Mouse (Mus musculus) ES-Bruce4 (cell line): ENCODE measurements at regions not wholly inside any gene's neighbourhood (a gene's known extent, or its start where the extent isn't known, plus 50 kb on each side); places are given as distances from the start of the nearest gene placed in this dataset.

ENCODE experiments used
- CTCF ChIP-seq: IDR thresholded peaks from one replicate; pipeline ENCODE4 v1.8.1; 2011; ENCODE audit warnings: low read depth, low read length
- EP300 ChIP-seq: IDR thresholded peaks from 2 replicates; pipeline ENCODE4 v1.6.1; 2011; ENCODE audit warnings: low read depth, low read length; ENCODE audit not compliant: insufficient read depth
- POLR2A ChIP-seq: IDR thresholded peaks from one replicate; pipeline ENCODE4 v1.8.1; 2011; ENCODE audit warnings: low read length; ENCODE audit not compliant: insufficient read depth

DNA sequence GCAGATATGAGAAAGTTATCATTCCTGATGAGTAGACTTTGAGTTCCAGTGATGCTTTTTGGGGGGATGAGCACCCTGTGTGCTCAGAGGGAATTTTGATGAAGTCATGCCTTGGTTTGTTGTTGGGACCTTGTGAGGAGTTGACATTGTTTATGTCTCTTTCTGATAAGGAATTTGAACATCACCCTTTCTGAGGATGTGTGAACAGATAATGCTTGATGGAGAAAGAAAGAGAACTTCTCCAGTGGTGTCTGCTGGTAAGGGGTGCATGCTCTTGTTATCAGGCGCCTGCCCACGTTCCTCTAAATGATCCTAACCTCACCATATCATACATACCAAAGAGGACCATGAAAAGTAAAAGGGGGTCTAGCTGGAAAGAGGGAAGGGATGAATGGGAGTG, 413.1 kb upstream of the Zfp462 start:
- TF ChIP-seq POLR2A (no peak), CTCF (no peak), EP300 (no peak)
